Mouse (Mus musculus): ENCODE data around the gene Vsig10l. TPM values are rescaled to one million over a fixed set of nuclear protein-coding genes. Genes with fewer than 3 reads are reported as not detected.
A peak's percentile ranks its signal among the peaks of the same experiment; 100 is the strongest.

The Vsig10l gene
- polyA plus RNA-seq, 1 experiment = 1.9 TPM

DNA sequence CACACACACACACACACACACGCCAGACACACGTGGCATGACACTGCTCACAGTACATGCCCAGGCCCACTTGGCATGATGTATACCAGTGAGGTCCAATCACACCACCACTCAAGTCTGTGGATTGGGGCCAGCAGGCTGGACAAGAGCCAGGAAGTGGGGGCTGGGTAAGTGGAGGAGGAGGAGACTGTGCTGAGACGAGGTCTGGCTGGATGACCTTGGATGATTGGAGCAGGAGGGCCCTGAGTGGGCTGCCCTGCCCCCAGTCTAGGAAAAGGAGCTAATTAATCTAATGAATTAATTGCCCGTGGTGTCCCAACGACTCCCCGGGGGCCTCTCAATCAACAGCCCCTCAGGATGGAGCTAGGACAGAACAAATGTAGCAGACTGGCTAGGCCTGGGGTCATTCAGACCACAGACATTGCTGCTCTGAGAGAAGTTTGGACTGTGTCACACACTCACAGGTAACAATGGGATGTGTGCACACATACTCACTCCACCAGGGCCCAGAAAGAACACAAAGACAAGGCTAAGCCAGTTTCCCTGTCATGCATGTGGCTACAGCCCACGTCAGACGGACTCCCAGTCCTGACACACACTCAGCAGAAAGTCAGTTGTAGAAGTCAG, 19.3 kb downstream of the Vsig10l start:
- TF ChIP-seq POLR2A (IDR thresholded peaks at IDR 0.05; ENCODE audit: insufficient read depth, low read length) = no peak
- no peak for TF ChIP-seq EP300 (IDR thresholded peaks at IDR 0.05; ENCODE audit: insufficient read depth, low read depth, low read length)
- TF ChIP-seq CTCF (IDR thresholded peaks at IDR 0.05; ENCODE audit: low read depth, low read length) = no peak
- no peak overlapping the region for H3K27ac ChIP-seq (ENCODE audit: insufficient read depth, low read length)
- H3K36me3 ChIP-seq (ENCODE audit: control insufficient read depth, insufficient read depth, low read length, poor library complexity, severe bottlenecking) = no peaks in the 10 kb centered on the region
- H3K4me1 ChIP-seq (ENCODE audit: control insufficient read depth, insufficient read depth, low read length) = no peaks in the 10 kb centered on the region
- no peaks in the 10 kb centered on the region for H3K9me3 ChIP-seq (replicated peaks; ENCODE audit: control insufficient read depth, insufficient read depth, low read length, poor library complexity, severe bottlenecking)
- H3K27me3 ChIP-seq (ENCODE audit: control insufficient read depth, insufficient read depth, low read length, poor library complexity, severe bottlenecking) = no peaks in the 10 kb centered on the region
- H3K9ac ChIP-seq (ENCODE audit: low read depth, poor library complexity, severe bottlenecking) = no peak overlapping the region
- no peak overlapping the region for H3K4me3 ChIP-seq (ENCODE audit: low read depth, low read length)

DNA sequence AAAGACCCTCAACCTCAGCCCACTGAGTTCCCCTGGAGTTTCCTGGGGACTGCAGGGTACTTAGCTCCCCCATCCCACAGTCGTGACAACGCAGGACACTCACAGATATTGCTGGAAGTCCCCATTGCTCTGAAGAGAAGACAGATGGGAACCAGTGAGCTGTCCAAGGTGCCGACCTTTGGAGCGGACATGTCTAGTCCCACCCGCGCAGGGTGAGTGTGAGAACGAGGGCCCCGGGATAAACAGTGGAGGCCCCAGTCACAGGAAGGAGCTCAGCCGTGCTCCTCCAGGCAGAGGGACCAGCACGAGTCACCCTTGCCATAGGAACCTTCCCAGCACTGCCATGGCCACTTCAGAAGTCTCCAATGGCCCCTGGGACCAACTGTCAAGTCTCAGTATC, 20.3 kb downstream of the Vsig10l start:
- Histone ChIP-seq H3K27ac (ENCODE audit: insufficient read depth, low read length) (no peak overlapping the region), H3K4me3 (ENCODE audit: low read depth, low read length) (no peak overlapping the region), H3K27me3 (ENCODE audit: control insufficient read depth, insufficient read depth, low read length, poor library complexity, severe bottlenecking) (no peaks in the 10 kb centered on the region), H3K9me3 (replicated peaks; ENCODE audit: control insufficient read depth, insufficient read depth, low read length, poor library complexity, severe bottlenecking) (no peaks in the 10 kb centered on the region), H3K36me3 (ENCODE audit: control insufficient read depth, insufficient read depth, low read length, poor library complexity, severe bottlenecking) (no peaks in the 10 kb centered on the region), H3K4me1 (ENCODE audit: control insufficient read depth, insufficient read depth, low read length) (no peaks in the 10 kb centered on the region), H3K9ac (ENCODE audit: low read depth, poor library complexity, severe bottlenecking) (no peak overlapping the region)
- TF ChIP-seq EP300 (IDR thresholded peaks at IDR 0.05; ENCODE audit: insufficient read depth, low read depth, low read length) = no peak
- no peak for TF ChIP-seq CTCF (IDR thresholded peaks at IDR 0.05; ENCODE audit: low read depth, low read length)
- TF ChIP-seq POLR2A (IDR thresholded peaks at IDR 0.05; ENCODE audit: insufficient read depth, low read length) = no peak

DNA sequence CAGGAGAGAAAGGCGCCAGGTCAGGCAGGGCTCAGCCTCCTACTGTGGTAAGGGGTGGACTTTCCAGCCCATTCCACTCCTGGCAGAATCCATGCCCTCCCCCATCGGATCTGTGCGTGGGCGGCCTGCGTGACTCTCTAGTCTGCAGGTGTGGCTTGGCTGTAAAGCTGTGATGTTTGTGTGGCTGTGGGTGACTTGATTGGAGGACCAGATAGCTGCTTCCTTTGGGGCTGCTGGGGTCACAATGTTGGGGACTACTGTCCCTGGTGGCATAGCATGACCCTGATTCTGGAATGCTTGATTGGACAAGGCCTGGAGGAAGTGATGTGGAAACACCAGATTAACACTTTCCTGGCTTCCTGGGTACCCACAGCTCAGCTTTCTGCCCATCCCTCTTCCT, 25.7 kb downstream of the Vsig10l start:
- no peak overlapping the region for H3K4me3 ChIP-seq (ENCODE audit: low read depth, low read length)
- no peaks in the 10 kb centered on the region for H3K36me3 ChIP-seq (ENCODE audit: control insufficient read depth, insufficient read depth, low read length, poor library complexity, severe bottlenecking)
- H3K4me1 ChIP-seq (ENCODE audit: control insufficient read depth, insufficient read depth, low read length) = no peaks in the 10 kb centered on the region
- H3K9ac ChIP-seq (ENCODE audit: low read depth, poor library complexity, severe bottlenecking) = no peak overlapping the region
- H3K27me3 ChIP-seq (ENCODE audit: control insufficient read depth, insufficient read depth, low read length, poor library complexity, severe bottlenecking) = no peaks in the 10 kb centered on the region
- H3K27ac ChIP-seq (ENCODE audit: insufficient read depth, low read length) = no peak overlapping the region
- TF ChIP-seq POLR2A (IDR thresholded peaks at IDR 0.05; ENCODE audit: insufficient read depth, low read length) (no peak), EP300 (IDR thresholded peaks at IDR 0.05; ENCODE audit: insufficient read depth, low read depth, low read length) (no peak), CTCF (IDR thresholded peaks at IDR 0.05; ENCODE audit: low read depth, low read length) (no peak)
- no peaks in the 10 kb centered on the region for H3K9me3 ChIP-seq (replicated peaks; ENCODE audit: control insufficient read depth, insufficient read depth, low read length, poor library complexity, severe bottlenecking)

DNA sequence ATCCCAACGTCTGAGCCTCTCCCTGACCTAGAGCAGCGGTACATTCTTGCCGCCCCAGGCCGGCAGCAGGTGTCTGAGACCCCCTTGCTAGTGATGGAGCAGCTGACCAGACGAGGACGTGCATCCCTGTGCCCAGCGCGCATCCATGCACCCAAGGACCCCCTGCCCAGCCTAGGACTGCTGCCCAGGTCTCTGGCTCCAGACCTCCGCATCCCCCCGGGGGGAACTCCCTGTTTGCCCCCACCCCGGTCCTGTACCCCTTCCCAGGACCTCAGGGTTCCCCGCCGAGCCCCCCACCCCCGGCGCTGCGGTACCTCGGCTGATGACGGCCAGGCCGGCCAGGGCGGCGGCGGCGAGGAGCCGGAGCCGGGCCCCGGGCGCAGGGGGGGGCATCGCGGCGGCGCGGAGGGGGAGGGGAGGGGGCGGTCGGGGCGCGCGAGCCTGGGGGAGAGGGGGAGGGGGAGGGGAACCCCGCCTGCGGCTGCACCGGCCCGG, 26.7 kb downstream of the Vsig10l start, which contains the start of gene Iglon5:
Gene Iglon5, minus strand, starts transcription at position 445 of the 495 bp plus-strand sequence.
- no peaks in the 10 kb centered on the region for H3K36me3 ChIP-seq (ENCODE audit: control insufficient read depth, insufficient read depth, low read length, poor library complexity, severe bottlenecking)
- no peaks in the 10 kb centered on the region for H3K4me1 ChIP-seq (ENCODE audit: control insufficient read depth, insufficient read depth, low read length)
- no peaks in the 10 kb centered on the region for H3K9me3 ChIP-seq (replicated peaks; ENCODE audit: control insufficient read depth, insufficient read depth, low read length, poor library complexity, severe bottlenecking)
- peak within 1 kb of the TSS; percentile 31 for H3K9ac ChIP-seq (ENCODE audit: low read depth, poor library complexity, severe bottlenecking)
- H3K27me3 ChIP-seq (ENCODE audit: control insufficient read depth, insufficient read depth, low read length, poor library complexity, severe bottlenecking) = no peaks in the 10 kb centered on the region
- H3K4me3 ChIP-seq (ENCODE audit: low read depth, low read length) = peak within 1 kb of the TSS; percentile 49
- TF ChIP-seq POLR2A (IDR thresholded peaks at IDR 0.05; ENCODE audit: insufficient read depth, low read length) = no peak
- TF ChIP-seq EP300 (IDR thresholded peaks at IDR 0.05; ENCODE audit: insufficient read depth, low read depth, low read length) = no peak
- no peak for TF ChIP-seq CTCF (IDR thresholded peaks at IDR 0.05; ENCODE audit: low read depth, low read length)
- H3K27ac ChIP-seq (ENCODE audit: insufficient read depth, low read length) = no peak within 1 kb of the TSS

- Histone ChIP-seq H3K27me3 (ENCODE audit: control insufficient read depth, insufficient read depth, low read length, poor library complexity, severe bottlenecking) (no peaks in the 10 kb centered on the region), H3K4me1 (ENCODE audit: control insufficient read depth, insufficient read depth, low read length) (no peaks in the 10 kb centered on the region), H3K36me3 (ENCODE audit: control insufficient read depth, insufficient read depth, low read length, poor library complexity, severe bottlenecking) (no peaks in the 10 kb centered on the region), H3K9me3 (replicated peaks; ENCODE audit: control insufficient read depth, insufficient read depth, low read length, poor library complexity, severe bottlenecking) (no peaks in the 10 kb centered on the region), H3K4me3 (ENCODE audit: low read depth, low read length) (peak overlapping the region; percentile 49), H3K9ac (ENCODE audit: low read depth, poor library complexity, severe bottlenecking) (peak overlapping the region; percentile 31), H3K27ac (ENCODE audit: insufficient read depth, low read length) (no peak overlapping the region)
- no peak for TF ChIP-seq POLR2A (IDR thresholded peaks at IDR 0.05; ENCODE audit: insufficient read depth, low read length)
- no peak for TF ChIP-seq CTCF (IDR thresholded peaks at IDR 0.05; ENCODE audit: low read depth, low read length)
- no peak for TF ChIP-seq EP300 (IDR thresholded peaks at IDR 0.05; ENCODE audit: insufficient read depth, low read depth, low read length)
These were observed 27.2 kb downstream of the Vsig10l start for GRCm38 (mm10) chr7:43490182-43490584.

- Histone ChIP-seq H3K9me3 (replicated peaks; ENCODE audit: control insufficient read depth, insufficient read depth, low read length, poor library complexity, severe bottlenecking) (no peaks in the 10 kb centered on the region), H3K4me1 (ENCODE audit: control insufficient read depth, insufficient read depth, low read length) (no peaks in the 10 kb centered on the region), H3K9ac (ENCODE audit: low read depth, poor library complexity, severe bottlenecking) (no peak overlapping the region), H3K27me3 (ENCODE audit: control insufficient read depth, insufficient read depth, low read length, poor library complexity, severe bottlenecking) (no peaks in the 10 kb centered on the region), H3K36me3 (ENCODE audit: control insufficient read depth, insufficient read depth, low read length, poor library complexity, severe bottlenecking) (no peaks in the 10 kb centered on the region), H3K27ac (ENCODE audit: insufficient read depth, low read length) (no peak overlapping the region), H3K4me3 (ENCODE audit: low read depth, low read length) (no peak overlapping the region)
- no peak for TF ChIP-seq CTCF (IDR thresholded peaks at IDR 0.05; ENCODE audit: low read depth, low read length)
- no peak for TF ChIP-seq POLR2A (IDR thresholded peaks at IDR 0.05; ENCODE audit: insufficient read depth, low read length)
- TF ChIP-seq EP300 (IDR thresholded peaks at IDR 0.05; ENCODE audit: insufficient read depth, low read depth, low read length) = no peak
These were observed 27.9 kb downstream of the Vsig10l start for GRCm38 (mm10) chr7:43490861-43491260.
